Mouse (Mus musculus) heart, embryonic 15.5 days (tissue): ENCODE measurements around the gene Gm3625. TPM values are rescaled to one million over a fixed set of nuclear protein-coding genes. Genes with fewer than 3 reads are reported as not detected.
A peak's percentile ranks its signal among the peaks of the same experiment; 100 is the strongest.

Experiments used
- ATAC-seq: fragments of 200-750 bp; cut with Nextera tagmentation; replicated peaks from 2 replicates; pipeline ENCODE4 v1.8.0; 2017; ENCODE audit warnings: low read depth, moderate TSS enrichment; ENCODE audit not compliant: insufficient number of reproducible peaks, insufficient read depth, low FRiP score
- H3K27ac ChIP-seq: fragments of 300-500 bp; sonication (generic); 2 replicates; pipeline ENCODE4 v1.5.1; 2015; ENCODE audit warnings: mild to moderate bottlenecking, inconsistent platforms
- H3K27me3 ChIP-seq: fragments of 300-500 bp; sonication (generic); 2 replicates; pipeline ENCODE4 v1.6.1; 2015; ENCODE audit warnings: inconsistent platforms
- H3K36me3 ChIP-seq: fragments of 300-500 bp; sonication (generic); 2 replicates; pipeline ENCODE4 v1.6.1; 2015; ENCODE audit warnings: mild to moderate bottlenecking, inconsistent platforms
- H3K4me1 ChIP-seq: fragments of 300-500 bp; sonication (generic); replicated peaks from 2 replicates; pipeline ENCODE4 v1.6.1; 2015; ENCODE audit warnings: inconsistent platforms
- H3K4me2 ChIP-seq: fragments of 300-500 bp; sonication (generic); 2 replicates; pipeline ENCODE4 v1.6.1; 2015; ENCODE audit warnings: inconsistent platforms, mild to moderate bottlenecking, moderate library complexity
- H3K4me3 ChIP-seq: fragments of 300-500 bp; sonication (generic); 2 replicates; pipeline ENCODE4 v1.5.1; 2015; ENCODE audit warnings: mild to moderate bottlenecking, inconsistent platforms
- H3K9ac ChIP-seq: fragments of 300-500 bp; sonication (generic); 2 replicates; pipeline ENCODE4 v1.6.1; 2015; ENCODE audit warnings: mild to moderate bottlenecking, inconsistent platforms
- H3K9me3 ChIP-seq: fragments of 300-500 bp; sonication (generic); replicated peaks from 2 replicates; pipeline ENCODE4 v1.6.1; 2016; ENCODE audit warnings: inconsistent platforms
- WGBS: fragments of 180-500 bp; shearing (Covaris S2); methylation state at CpG from one replicate; pipeline ENCODE4 v1.1.7; 2015; ENCODE audit warnings: mixed read lengths; 5-methylcytosine and 5-hydroxymethylcytosine counted together
- polyA plus RNA-seq: library from polyadenylated mRNA; unstranded; fragments of >200 nt; fragmentation: Nextera tagmentation; extraction: Ambion mirVana; gene quantifications from 2 replicates; pipeline ENCODE4 v1.2.1, GENCODE M21; 2015

Gm3625 gene
- not detected in 2 replicates for polyA plus RNA-seq

DNA sequence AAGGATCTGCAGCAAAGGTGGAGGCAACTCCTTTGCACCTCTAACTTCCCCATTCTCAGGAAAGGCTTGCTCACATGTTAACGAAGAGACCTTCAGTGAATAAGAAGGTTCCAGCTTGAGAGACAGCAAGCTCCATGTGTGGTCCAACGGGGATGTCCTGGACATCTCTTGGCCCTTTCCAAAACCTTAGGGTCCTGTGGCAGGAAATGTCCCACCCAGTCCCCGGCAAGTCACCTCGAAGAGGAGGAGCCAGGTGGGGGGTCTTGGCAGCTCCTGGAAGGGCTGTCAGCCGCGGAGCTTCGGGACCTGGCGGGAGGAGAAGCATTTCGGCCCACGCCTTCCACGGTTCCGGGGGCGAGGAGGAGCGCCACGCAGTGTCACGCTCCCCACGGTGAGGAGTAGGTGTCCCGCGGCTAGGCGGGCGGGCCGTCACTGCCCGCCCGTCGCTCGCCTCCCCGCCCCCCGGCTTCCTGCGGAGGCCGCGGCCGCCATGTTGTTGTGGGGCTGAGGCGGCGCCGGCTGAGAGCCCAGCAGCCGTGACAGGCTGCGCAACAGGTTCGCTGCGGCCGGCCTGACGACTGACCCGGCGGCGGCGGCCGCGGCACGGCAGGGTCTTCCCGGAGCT lies at the start of gene Gm3625, which contains the start of gene Itsn2:
Gm3625 (minus strand) TSS at position 387 of the 625 bp plus-strand sequence.
Itsn2 (plus strand) TSS at position 98 of the 625 bp plus-strand sequence.
- Histone ChIP-seq H3K36me3 (no peaks in the 10 kb centered on the region), H3K4me2 (peak within 1 kb of the TSS; percentile 85), H3K27ac (peak within 1 kb of the TSS; percentile 95), H3K9me3 (no peaks in the 10 kb centered on the region), H3K4me3 (peak within 1 kb of the TSS; percentile 95), H3K4me1 (peaks cover 24% of the 10 kb centered on the region), H3K9ac (peak within 1 kb of the TSS; percentile 95), H3K27me3 (no peaks in the 10 kb centered on the region)
- WGBS = under 1% methylated on average over 49 of the region's 49 CpGs
- ATAC-seq = peak; percentile 85

DNA sequence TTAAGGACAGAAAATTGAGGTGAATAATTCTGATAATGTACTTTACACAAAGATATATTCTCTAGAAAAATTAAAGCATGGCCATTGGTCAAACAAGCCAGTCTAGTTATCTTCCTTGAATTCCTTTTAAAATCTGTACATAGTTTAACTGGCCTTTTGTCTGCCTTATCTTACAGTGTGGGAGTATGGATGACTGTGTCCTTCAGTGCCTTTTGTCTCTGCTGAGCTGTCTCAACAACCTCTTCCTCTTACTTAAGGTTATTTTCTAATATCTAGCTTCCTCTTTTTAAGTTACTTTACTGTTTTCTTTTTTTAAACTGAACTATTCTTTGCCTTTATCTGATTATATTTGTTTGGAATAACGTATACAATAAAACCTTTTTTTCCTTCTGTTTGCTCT lies 48.0 kb upstream of the Gm3625 start:
- Histone ChIP-seq H3K4me2 (no peak overlapping the region), H3K9me3 (no peaks in the 10 kb centered on the region), H3K4me1 (no peaks in the 10 kb centered on the region), H3K9ac (no peak overlapping the region), H3K27ac (no peak overlapping the region), H3K36me3 (peaks cover 48% of the 10 kb centered on the region), H3K27me3 (no peaks in the 10 kb centered on the region), H3K4me3 (no peak overlapping the region)
- no peak for ATAC-seq
- WGBS = 77% methylated on average over 1 of the region's 1 CpGs

DNA sequence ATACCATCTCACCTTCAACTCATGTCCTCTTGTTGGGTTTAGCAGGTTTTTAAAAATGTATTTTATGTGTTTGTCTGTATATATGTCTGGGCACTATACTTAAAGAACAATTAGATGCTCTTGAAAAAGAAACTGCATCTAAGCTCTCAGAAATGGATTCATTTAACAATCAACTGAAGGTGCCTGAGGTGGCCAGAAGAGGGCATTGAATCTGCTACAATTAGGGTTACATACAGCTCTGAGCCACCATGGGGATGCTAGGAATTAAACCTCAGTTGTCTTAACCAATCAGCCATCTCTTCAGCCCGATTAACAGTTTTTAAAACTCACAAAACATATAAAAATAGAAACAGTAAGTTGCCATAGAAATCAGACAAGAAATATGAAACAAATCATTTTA lies 45.7 kb upstream of the Gm3625 start:
- H3K4me2 ChIP-seq = no peak overlapping the region
- peaks cover 64% of the 10 kb centered on the region for H3K36me3 ChIP-seq

DNA sequence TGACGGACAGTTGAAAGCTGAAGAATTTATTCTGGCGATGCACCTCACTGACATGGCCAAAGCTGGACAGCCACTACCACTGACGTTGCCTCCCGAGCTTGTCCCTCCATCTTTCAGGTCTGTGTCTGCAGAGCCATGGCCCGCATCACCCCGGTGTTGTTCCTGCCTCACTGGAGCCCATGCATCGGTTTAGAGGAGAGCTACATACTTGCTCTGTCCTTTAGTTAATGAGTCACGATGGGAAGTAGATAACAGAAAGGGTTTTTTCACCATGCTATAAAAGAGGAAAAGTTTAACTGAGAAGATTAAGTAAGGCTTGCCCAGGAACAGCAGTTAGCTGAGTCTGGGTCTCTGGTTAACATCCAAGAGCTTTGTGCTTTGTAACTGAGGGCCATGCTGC lies 40.2 kb upstream of the Gm3625 start:
- no peak overlapping the region for H3K4me3 ChIP-seq
- H3K36me3 ChIP-seq = peaks cover 75% of the 10 kb centered on the region
- H3K9ac ChIP-seq = no peak overlapping the region
- no peak for ATAC-seq
- H3K4me2 ChIP-seq = no peak overlapping the region
- no peak overlapping the region for H3K27ac ChIP-seq
- H3K9me3 ChIP-seq = no peaks in the 10 kb centered on the region
- H3K27me3 ChIP-seq = no peaks in the 10 kb centered on the region
- 82% methylated on average over 8 of the region's 8 CpGs for WGBS
- H3K4me1 ChIP-seq = no peaks in the 10 kb centered on the region

More for the DNA sequence above, 45.7 kb upstream of the Gm3625 start:
- no peaks in the 10 kb centered on the region for H3K9me3 ChIP-seq
- H3K9ac ChIP-seq = no peak overlapping the region
- no peak for ATAC-seq
- no peak overlapping the region for H3K27ac ChIP-seq
- no peak overlapping the region for H3K4me3 ChIP-seq
- no peaks in the 10 kb centered on the region for H3K4me1 ChIP-seq
- H3K27me3 ChIP-seq = no peaks in the 10 kb centered on the region
- whole genome bisulfite sequencing = 98% methylated on average over 1 of the region's 1 CpGs

DNA sequence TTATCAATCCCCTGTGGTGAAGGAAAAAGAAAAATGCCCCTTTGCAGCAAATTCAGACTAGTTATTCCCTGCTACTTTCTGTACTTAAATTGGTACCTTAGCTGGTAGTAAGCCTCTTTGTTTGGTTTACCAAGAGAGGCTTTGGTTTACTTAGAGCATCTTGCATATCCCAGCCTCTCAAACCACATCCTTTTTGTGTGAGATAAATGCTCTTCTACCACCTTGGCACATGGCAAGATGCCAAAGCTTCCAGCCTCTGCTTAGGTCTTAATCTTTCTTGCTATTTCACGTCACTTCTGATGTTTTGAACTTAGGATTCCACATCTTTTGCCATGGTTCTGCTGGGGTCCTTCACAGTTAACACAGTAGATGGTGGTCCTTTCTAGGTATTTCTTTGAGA lies 31.5 kb upstream of the Gm3625 start:
- H3K27ac ChIP-seq = no peak overlapping the region
- WGBS = 59% methylated on average over 1 of the region's 1 CpGs
- no peaks in the 10 kb centered on the region for H3K4me1 ChIP-seq
- no peak overlapping the region for H3K9ac ChIP-seq
- no peaks in the 10 kb centered on the region for H3K9me3 ChIP-seq
- no peak for ATAC-seq
- H3K4me2 ChIP-seq = no peak overlapping the region
- no peak overlapping the region for H3K4me3 ChIP-seq
- peaks cover 3% of the 10 kb centered on the region; the same call in 1 of the 2 replicates for H3K36me3 ChIP-seq
- H3K27me3 ChIP-seq = no peaks in the 10 kb centered on the region

DNA sequence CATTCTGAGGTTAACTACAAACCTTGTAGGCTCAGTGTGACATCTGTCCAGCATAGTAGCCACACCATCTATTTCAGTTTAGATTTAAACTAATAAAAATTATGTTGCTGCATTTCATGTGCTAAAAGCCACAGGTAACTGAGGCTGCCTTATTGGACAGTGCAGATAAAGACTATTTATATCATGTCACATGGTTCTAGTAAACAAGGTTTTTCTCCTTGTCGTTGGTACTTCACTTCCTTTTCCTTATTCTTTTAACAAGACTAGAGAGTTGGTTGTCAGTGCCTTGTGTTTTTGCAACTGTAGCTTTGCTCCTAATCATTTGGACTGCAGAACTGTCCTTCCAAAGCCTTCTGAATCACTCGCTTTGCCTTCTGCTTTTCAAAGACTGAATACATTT lies 22.0 kb upstream of the Gm3625 start:
- Histone ChIP-seq H3K4me3 (no peak overlapping the region), H3K4me2 (no peak overlapping the region), H3K9me3 (no peaks in the 10 kb centered on the region), H3K27me3 (no peaks in the 10 kb centered on the region), H3K4me1 (no peaks in the 10 kb centered on the region), H3K27ac (no peak overlapping the region), H3K36me3 (no peaks in the 10 kb centered on the region), H3K9ac (no peak overlapping the region)
- WGBS = 52% methylated on average over 2 of the region's 2 CpGs
- no peak for ATAC-seq

DNA sequence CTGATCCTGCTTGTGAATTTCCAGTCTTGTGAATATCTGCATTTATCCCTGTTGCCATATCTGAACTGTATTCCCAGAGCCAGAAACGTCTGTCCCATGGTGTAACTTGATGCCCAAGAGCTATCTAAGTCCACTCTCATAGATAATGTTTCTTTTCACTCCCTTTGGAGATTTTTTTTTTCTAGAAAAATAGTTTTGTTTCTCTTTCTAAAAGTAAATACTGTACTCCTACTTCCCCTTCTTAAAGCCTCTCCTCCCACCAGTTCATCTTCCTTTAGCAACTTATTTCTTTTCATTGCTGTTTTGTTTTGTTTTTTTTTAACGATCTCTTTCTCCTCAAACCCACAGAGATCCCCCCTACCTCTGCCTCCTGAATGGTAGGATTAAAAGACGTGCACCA lies 13.9 kb upstream of the Gm3625 start:
- H3K27ac ChIP-seq = no peak overlapping the region; the same call in 1 of the 2 replicates
- H3K27me3 ChIP-seq = no peaks in the 10 kb centered on the region

DNA sequence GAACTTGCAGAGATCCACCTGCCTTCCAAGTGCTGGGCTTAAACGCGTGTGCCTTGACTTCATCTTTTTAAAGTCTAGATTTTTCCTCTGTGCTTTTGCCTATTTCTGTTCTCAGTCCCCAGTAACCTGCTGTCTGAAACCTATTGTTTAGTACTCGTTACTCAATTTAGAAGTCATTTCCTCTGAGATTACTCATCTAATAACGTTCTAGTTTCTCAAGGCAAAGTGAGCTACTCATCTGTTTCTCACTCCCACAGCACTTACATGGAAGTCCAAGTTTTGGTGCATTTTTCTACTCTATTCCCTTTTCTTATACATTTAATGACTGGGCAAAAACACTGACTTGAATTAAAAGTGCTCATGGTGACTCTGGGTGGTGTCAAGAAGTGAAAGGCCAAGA lies 7.0 kb upstream of the Gm3625 start:
- Histone ChIP-seq H3K36me3 (no peaks in the 10 kb centered on the region), H3K9me3 (no peaks in the 10 kb centered on the region), H3K4me2 (no peak overlapping the region), H3K9ac (no peak overlapping the region), H3K4me3 (no peak overlapping the region), H3K27ac (no peak overlapping the region), H3K27me3 (no peaks in the 10 kb centered on the region), H3K4me1 (peaks cover 12% of the 10 kb centered on the region)
- no peak for ATAC-seq
- 62% methylated on average over 4 of the region's 4 CpGs for WGBS

More for the DNA sequence above, 13.9 kb upstream of the Gm3625 start:
- Histone ChIP-seq H3K4me1 (peaks cover 16% of the 10 kb centered on the region), H3K9ac (no peak overlapping the region), H3K4me2 (no peak overlapping the region), H3K36me3 (no peaks in the 10 kb centered on the region), H3K4me3 (no peak overlapping the region), H3K9me3 (no peaks in the 10 kb centered on the region)
- ATAC-seq = no peak
- 37% methylated on average over 3 of the region's 3 CpGs for WGBS

DNA sequence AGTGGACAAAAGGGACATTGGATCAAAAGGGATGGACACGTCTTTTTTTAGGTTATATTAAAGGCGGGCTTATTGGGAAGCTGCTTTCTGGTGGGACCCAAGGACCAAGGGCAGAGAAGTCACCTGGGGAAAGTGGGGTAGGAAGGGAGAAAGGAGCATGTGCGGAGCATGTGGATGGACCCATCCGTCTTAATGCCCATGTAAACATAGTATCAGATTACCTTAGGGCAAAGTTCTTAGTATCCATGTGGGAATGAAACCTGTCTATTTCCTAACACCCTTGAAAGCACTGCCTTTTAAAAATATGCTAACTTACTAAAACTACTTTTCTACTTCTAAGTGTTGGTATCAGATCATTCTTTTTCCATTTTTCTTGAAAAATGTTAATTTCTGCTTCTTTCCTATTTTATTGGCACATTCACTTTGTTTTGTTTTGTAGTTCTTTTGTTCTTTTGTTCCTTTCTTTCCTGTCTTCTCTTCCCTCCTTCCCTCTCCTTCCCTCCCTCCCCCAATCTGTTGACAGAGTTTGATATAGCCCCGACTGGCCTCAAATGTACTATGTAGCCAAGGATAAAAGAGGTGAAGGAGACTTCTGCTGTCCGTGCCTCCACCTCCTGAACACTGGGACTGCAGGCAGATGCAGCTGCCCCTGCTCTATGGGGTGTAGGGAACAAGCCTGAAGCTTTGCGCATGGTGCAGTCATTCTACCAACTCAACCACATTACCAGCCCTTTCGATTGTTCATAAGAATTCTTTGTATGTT lies 6.1 kb upstream of the Gm3625 start:
- Histone ChIP-seq H3K4me2 (no peak overlapping the region), H3K4me1 (peaks cover 16% of the 10 kb centered on the region), H3K36me3 (no peaks in the 10 kb centered on the region), H3K9ac (no peak overlapping the region), H3K27me3 (no peaks in the 10 kb centered on the region), H3K4me3 (no peak overlapping the region), H3K27ac (no peak overlapping the region), H3K9me3 (no peaks in the 10 kb centered on the region)
- ATAC-seq = no peak
- WGBS = 59% methylated on average over 8 of the region's 8 CpGs

DNA sequence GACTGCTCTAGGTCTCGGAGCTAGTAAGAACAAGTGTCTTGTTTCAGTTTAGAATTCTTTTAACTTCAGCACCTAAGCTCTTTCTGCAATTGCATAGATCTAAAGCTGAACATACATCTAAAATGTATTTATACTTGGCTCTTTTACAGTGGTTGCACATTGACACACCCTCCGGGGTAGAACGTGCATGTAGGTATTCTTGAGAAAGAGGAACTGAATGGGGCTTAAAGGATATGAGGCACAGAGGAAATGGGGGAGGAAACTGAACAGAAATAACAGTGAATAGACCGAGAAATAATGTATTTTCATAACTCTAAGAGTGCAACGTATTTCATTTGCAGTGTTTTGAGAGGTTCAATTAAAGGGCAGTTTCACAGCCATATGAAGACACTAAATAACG lies 2.3 kb upstream of the Gm3625 start:
- Histone ChIP-seq H3K9ac (no peak overlapping the region), H3K36me3 (no peaks in the 10 kb centered on the region), H3K27me3 (no peaks in the 10 kb centered on the region), H3K4me1 (peaks cover 26% of the 10 kb centered on the region), H3K27ac (no peak overlapping the region), H3K4me3 (no peak overlapping the region), H3K9me3 (no peaks in the 10 kb centered on the region), H3K4me2 (peak overlapping the region; percentile 10; the same call in 1 of the 2 replicates)
- WGBS = 69% methylated on average over 6 of the region's 6 CpGs
- no peak for ATAC-seq

DNA sequence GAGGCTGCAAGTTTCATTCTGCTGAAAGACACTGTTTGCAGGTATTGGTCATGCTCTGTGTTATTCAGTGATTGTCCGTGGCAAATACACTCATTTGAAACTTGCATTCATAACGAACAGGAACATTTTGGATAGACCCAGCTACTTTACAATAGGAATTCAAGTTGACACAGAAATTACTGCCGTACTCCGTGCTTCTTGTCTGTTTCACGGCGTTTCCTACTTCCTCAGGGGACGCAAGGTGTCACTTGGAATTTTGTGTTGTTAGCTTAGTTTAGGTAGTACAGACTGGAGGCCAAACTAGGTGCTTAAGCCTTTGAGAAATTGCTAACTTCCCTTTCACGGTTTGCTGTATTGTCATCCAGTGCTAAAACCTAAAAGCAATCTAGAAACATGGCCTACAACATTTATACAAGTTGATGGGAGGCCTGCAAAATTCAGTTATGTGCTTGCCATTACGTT lies 1.2 kb upstream of the Gm3625 start:
- Histone ChIP-seq H3K36me3 (no peaks in the 10 kb centered on the region), H3K4me3 (peak overlapping the region; percentile 95), H3K9me3 (no peaks in the 10 kb centered on the region), H3K4me2 (peak overlapping the region; percentile 85), H3K9ac (peak overlapping the region; percentile 95), H3K27me3 (no peaks in the 10 kb centered on the region), H3K4me1 (peaks cover 24% of the 10 kb centered on the region), H3K27ac (peak overlapping the region; percentile 95)
- ATAC-seq = no peak
- WGBS = 53% methylated on average over 9 of the region's 9 CpGs
